Mouse (Mus musculus) embryonic facial prominence, embryonic 14.5 days (tissue): ENCODE data around the gene Gng10. TPM values are rescaled to one million over a fixed set of nuclear protein-coding genes. Genes with fewer than 3 reads are reported as not detected.

ENCODE experiments used
- ATAC-seq: fragments of 200-750 bp; cut with Nextera tagmentation; 2 replicates; pipeline ENCODE4 v1.8.0; 2017; ENCODE audit warnings: low read depth, moderate number of reproducible peaks, moderate TSS enrichment
- DNase-seq: peaks from one replicate; pipeline ENCODE4 v3.0.0-alpha.2; 2015; ENCODE audit warnings: low spot score
- H3K27ac ChIP-seq: fragments of 300-500 bp; sonication (generic); replicated peaks from 2 replicates; pipeline ENCODE4 v1.5.1; 2014; ENCODE audit warnings: low read depth, mild to moderate bottlenecking, low read length, moderate library complexity
- H3K27me3 ChIP-seq: fragments of 300-500 bp; sonication (generic); replicated peaks from 2 replicates; pipeline ENCODE4 v1.6.1; 2014; ENCODE audit warnings: low read length; ENCODE audit not compliant: control insufficient read depth, insufficient read depth
- H3K36me3 ChIP-seq: fragments of 300-500 bp; sonication (generic); 2 replicates; pipeline ENCODE4 v1.6.1; 2014; ENCODE audit warnings: low read length, mixed read lengths; ENCODE audit not compliant: control insufficient read depth, insufficient read depth
- H3K4me1 ChIP-seq: fragments of 300-500 bp; sonication (generic); 2 replicates; pipeline ENCODE4 v1.6.1; 2014; ENCODE audit warnings: antibody characterized with exemption, low read length; ENCODE audit not compliant: control insufficient read depth, insufficient read depth
- H3K4me2 ChIP-seq: fragments of 300-500 bp; sonication (generic); 2 replicates; pipeline ENCODE4 v1.6.1; 2014; ENCODE audit warnings: low read depth, mild to moderate bottlenecking, low read length, moderate library complexity, mixed read lengths
- H3K4me3 ChIP-seq: fragments of 300-500 bp; sonication (generic); 2 replicates; pipeline ENCODE4 v1.5.1; 2014; ENCODE audit warnings: low read depth, mild to moderate bottlenecking, low read length
- H3K9ac ChIP-seq: fragments of 300-500 bp; sonication (generic); 2 replicates; pipeline ENCODE4 v1.6.1; 2014; ENCODE audit warnings: low read depth, mild to moderate bottlenecking, low read length, moderate library complexity, mixed read lengths
- H3K9me3 ChIP-seq: fragments of 300-500 bp; sonication (generic); 2 replicates; pipeline ENCODE4 v1.6.1; 2016; ENCODE audit warnings: low read length; ENCODE audit not compliant: control insufficient read depth
- WGBS: fragments of 180-500 bp; shearing (Covaris S2); extraction: QIAGEN DNeasy Blood & Tissue Kit; methylation state at CpG from one replicate; pipeline ENCODE4 v1.1.7; 2014; 5-methylcytosine and 5-hydroxymethylcytosine counted together
- polyA plus RNA-seq: library from polyadenylated mRNA; unstranded; fragments of >200 nt; fragmentation: Nextera tagmentation; extraction: Ambion mirVana; gene quantifications from 2 replicates; pipeline ENCODE4 v1.2.1, GENCODE M21; 2014

Gene Gng10
- polyA plus RNA-seq: 137 and 144 TPM in 2 replicates

GRCm38 (mm10) chr4:59034918-59035785 lies at the start of gene Gng10:
Gng10 (plus strand) TSS chr4:59035088.
- peak within 1 kb of the TSS; percentile 69 for H3K4me2 ChIP-seq
- DNase-seq (peak; percentile 65), ATAC-seq (peak; percentile 91)
- H3K27me3 ChIP-seq: no peaks in the 10 kb centered on the region
- H3K36me3 ChIP-seq: peaks cover 16% of the 10 kb centered on the region
- 0 out of 2 replicates have a peak, but pooled peaks cover 3% of the 10 kb centered on the region for H3K9me3 ChIP-seq
- peak within 1 kb of the TSS; percentile 89 for H3K9ac ChIP-seq
- H3K4me1 ChIP-seq: peaks cover 5% of the 10 kb centered on the region; the same call in 1 of the 2 replicates
- WGBS: 17% methylated on average over 26 of the region's 76 CpGs
- peak within 1 kb of the TSS; percentile 78; the same call in 1 of the 2 replicates for H3K27ac ChIP-seq
- peak within 1 kb of the TSS; percentile 87 for H3K4me3 ChIP-seq

DNA sequence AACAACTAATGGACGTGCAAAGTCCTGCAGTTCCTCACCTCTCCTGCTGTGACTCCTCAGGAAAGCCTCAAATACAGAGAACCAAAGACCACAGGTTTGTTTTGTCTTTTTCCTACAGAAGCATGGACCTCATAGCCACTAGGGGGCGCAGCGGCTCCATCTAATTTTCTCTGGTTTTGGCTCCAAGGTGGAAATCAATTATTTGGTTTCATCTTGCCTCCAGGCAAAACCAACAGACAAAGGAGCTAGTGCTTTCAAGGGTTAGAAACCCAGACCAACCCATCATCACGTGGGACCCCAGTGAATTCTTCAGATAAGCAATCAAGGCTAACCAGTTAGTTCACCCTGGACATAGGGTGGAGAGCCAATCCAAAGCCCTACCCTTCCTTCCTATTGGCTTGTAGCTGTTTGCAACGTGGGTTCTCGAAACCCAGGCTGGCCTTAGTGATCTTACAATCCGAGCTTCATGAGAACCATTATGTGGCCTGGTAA lies 49.7 kb upstream of the Gng10 start:
- WGBS: 23% methylated on average over 7 of the region's 7 CpGs
- no peak overlapping the region for H3K9ac ChIP-seq
- no peaks in the 10 kb centered on the region for H3K27me3 ChIP-seq
- no peak overlapping the region for H3K27ac ChIP-seq
- no peaks in the 10 kb centered on the region for H3K4me1 ChIP-seq
- H3K9me3 ChIP-seq: no peaks in the 10 kb centered on the region
- H3K4me3 ChIP-seq: no peak overlapping the region
- 0 out of 2 replicates have a peak, but pooled peaks cover 12% of the 10 kb centered on the region for H3K36me3 ChIP-seq
- 0 out of 2 replicates have a peak, but pooled peaks have one; percentile 38 for ATAC-seq
- no peak overlapping the region for H3K4me2 ChIP-seq
- peak; percentile 59 for DNase-seq

- H3K27ac ChIP-seq: peak within 1 kb of the TSS; percentile 54; the same call in 1 of the 2 replicates
- under 1% methylated on average over 27 of the region's 28 CpGs for WGBS
- DNase-seq: peak; percentile 93
These were observed 48.2 kb upstream of the Gng10 start, which contains the start of gene Ptgr1 for GRCm38 (mm10) chr4:58986540-58987190. Ptgr1 (minus strand) TSS chr4:58987119.

GRCm38 (mm10) chr4:58989303-58989898 lies 45.5 kb upstream of the Gng10 start:
- H3K4me3 ChIP-seq: no peak overlapping the region
- H3K9ac ChIP-seq: no peak overlapping the region
- H3K36me3 ChIP-seq: no peaks in the 10 kb centered on the region
- ATAC-seq (no peak), DNase-seq (no peak)
- H3K9me3 ChIP-seq: no peaks in the 10 kb centered on the region
- no peaks in the 10 kb centered on the region for H3K4me1 ChIP-seq
- no peaks in the 10 kb centered on the region for H3K27me3 ChIP-seq
- H3K4me2 ChIP-seq: no peak overlapping the region
- H3K27ac ChIP-seq: no peak overlapping the region
- WGBS: 82% methylated on average over 7 of the region's 7 CpGs

More at GRCm38 (mm10) chr4:58986540-58987190, 48.2 kb upstream of the Gng10 start, which contains the start of gene Ptgr1:
- Histone ChIP-seq H3K36me3 (0 out of 2 replicates have a peak, but pooled peaks cover 9% of the 10 kb centered on the region), H3K4me1 (no peaks in the 10 kb centered on the region), H3K4me2 (peak within 1 kb of the TSS; percentile 81), H3K27me3 (no peaks in the 10 kb centered on the region), H3K4me3 (peak within 1 kb of the TSS; percentile 64), H3K9me3 (no peaks in the 10 kb centered on the region), H3K9ac (peak within 1 kb of the TSS; percentile 65)
- ATAC-seq: peak; percentile 70

DNA sequence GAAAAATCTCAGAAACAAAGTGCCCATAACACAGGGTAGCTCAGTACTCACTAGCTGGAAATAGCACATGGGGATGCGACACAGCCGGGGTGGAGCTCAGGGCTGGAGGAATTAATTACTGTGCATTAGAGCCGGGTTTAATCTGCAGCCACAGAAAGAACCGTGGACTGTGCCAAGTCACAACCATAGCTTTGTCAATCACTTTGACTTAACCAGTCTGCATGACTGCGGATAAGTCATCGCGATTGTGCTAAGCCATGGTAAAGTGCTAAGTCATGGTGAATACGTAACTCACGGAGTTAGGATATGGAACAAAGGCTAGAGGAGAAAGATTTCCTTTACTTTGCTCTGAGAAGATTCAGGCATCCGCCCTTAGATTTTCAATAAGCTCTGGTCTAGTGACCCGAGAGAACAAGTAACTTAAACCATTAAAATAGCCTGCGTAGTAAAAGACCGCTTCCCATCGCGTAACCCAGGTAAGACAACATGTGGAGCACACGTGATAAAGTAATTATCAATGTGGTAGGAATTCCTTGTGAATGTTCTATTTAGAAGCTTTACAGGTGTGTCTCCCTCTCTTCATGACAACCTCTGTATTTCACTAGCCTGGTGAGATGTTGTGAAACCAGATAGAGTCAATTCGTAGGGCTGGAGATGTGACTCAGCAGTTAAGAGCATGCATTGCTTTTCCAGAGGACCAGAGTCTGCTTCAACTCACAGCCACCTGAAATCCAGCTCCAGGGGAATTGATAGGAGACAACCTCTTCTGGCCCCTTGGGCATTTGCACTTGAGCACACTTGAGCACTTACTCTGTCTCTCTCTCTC lies 44.1 kb upstream of the Gng10 start:
- Histone ChIP-seq H3K27ac (no peak overlapping the region), H3K4me3 (no peak overlapping the region), H3K4me1 (no peaks in the 10 kb centered on the region), H3K27me3 (no peaks in the 10 kb centered on the region), H3K36me3 (no peaks in the 10 kb centered on the region), H3K9ac (no peak overlapping the region), H3K4me2 (no peak overlapping the region), H3K9me3 (no peaks in the 10 kb centered on the region)
- WGBS: 78% methylated on average over 17 of the region's 17 CpGs
- DNase-seq: no peak
- ATAC-seq: no peak

DNA sequence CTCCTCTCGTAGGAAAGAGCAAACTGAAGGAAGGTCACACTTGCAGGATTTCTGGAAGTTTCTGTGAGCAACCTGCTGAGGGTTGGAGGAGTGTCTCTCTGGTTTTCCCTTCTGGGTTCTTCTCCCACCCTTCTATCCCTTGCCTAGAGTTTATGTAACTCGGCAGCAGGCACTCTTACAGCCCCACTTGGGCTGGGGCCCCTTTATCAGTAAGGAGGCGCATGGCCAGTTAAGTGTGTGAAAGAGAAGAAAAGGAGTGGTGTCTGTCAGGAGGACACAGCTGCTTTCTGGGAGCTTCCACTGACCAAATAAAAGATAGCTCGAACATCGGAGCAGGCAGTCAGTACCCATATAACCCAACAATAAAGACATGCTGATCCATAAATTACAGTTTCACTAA lies 42.7 kb upstream of the Gng10 start:
- H3K27ac ChIP-seq: no peak overlapping the region
- ATAC-seq (no peak), DNase-seq (no peak)
- no peaks in the 10 kb centered on the region for H3K27me3 ChIP-seq
- no peak overlapping the region for H3K4me3 ChIP-seq
- 83% methylated on average over 5 of the region's 5 CpGs for WGBS
- no peaks in the 10 kb centered on the region for H3K36me3 ChIP-seq
- no peak overlapping the region for H3K9ac ChIP-seq
- H3K9me3 ChIP-seq: no peaks in the 10 kb centered on the region
- H3K4me2 ChIP-seq: no peak overlapping the region
- H3K4me1 ChIP-seq: no peaks in the 10 kb centered on the region

DNA sequence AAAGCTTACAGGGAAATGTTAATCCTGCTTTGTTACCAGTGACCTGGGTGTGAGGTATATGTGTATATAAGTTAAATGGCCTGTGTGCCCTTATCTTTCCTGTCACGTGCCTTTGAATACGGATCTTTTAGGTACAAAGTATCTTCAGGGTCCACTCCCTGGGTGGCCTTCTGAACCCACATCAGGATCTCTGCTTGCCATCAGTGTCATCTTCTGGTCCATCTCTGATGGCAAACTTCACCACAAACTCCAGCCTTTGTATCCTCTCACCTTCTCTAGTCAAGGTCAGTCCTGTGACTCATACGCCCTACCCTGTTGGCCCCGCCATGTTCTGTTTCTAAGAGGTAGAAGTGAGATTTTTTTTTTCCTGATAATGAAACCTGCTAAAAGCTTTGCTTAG lies 40.1 kb upstream of the Gng10 start, which contains the start of gene Dnajc25:
Gene Dnajc25 (plus strand): TSS at position 301 of the 400 bp plus-strand sequence.
- Histone ChIP-seq H3K27ac (no peak within 1 kb of the TSS), H3K4me1 (no peaks in the 10 kb centered on the region), H3K27me3 (no peaks in the 10 kb centered on the region), H3K4me3 (no peak within 1 kb of the TSS), H3K36me3 (no peaks in the 10 kb centered on the region), H3K9me3 (no peaks in the 10 kb centered on the region), H3K9ac (no peak within 1 kb of the TSS), H3K4me2 (no peak within 1 kb of the TSS)
- DNase-seq (no peak), ATAC-seq (no peak)
- WGBS: 95% methylated on average over 4 of the region's 4 CpGs
